Comparison of ENCODE assay signal across 8 mouse cellular contexts in the genomic region with DNA sequence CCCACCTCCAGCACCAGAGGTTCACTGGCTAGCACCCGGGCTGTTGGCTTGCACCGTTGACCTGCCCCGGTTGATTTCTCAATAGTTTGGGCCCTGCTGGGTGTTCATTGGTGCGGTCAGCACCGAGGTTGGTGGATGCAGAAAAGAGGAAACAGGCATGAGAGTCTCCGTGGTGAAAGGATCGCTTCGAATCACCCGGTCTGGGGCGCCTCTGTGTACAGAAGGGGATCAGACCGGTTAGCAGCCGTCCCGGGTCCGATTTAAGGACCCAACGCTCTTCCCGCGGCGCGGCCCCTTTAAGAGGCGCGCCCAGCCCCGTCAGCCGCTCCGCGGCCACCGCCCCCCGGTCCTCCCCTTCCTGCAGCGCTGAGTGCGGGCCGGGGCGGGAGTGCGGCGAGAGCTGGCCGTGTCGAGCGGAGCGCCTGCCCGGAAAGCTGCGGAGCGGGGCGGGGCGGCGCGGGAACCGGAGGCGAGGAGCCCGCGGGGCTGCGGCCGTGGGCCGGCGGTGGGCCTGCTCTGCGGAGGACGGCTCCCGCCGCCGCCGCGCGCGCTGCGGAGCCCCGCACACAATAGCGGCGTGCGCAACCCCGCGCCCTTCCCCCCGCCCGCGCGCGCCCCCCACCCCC. TPM values are rescaled to one million over a fixed set of nuclear protein-coding genes. Genes with fewer than 3 reads are reported as not detected.
DNase-seq lines count a peak whose midpoint lies in the region; ATAC-seq and TF ChIP-seq lines count a peak whose summit lies in the region.

A gene (plus strand): TSS at position 376 of the 626 bp plus-strand sequence.

- TF ChIP-seq EP300 in liver, postnatal 0 days (IDR thresholded peaks at IDR 0.05; ENCODE audit: low read depth): no peak

- peaks cover 48% of the 10 kb centered on the region for H3K4me1 ChIP-seq in embryonic facial prominence, embryonic 15.5 days
- peaks cover 27 to 38% of the 10 kb centered on the region in 2 experiments for H3K4me1 ChIP-seq in heart, embryonic 14.5 days (ENCODE audit: control insufficient read depth in 2 of 2, insufficient read depth in 2 of 2, low read length in 2 of 2)
- peaks cover 49% of the 10 kb centered on the region for H3K4me1 ChIP-seq in liver, postnatal 0 days (ENCODE audit: insufficient read depth)
- H3K4me1 ChIP-seq in neural tube, embryonic 13.5 days (replicated peaks): peaks cover 78% of the 10 kb centered on the region

- peak within 1 kb of the TSS; percentile 68 for H3K27ac ChIP-seq in embryonic facial prominence, embryonic 15.5 days (replicated peaks)
- peak within 1 kb of the TSS in 1 of 2 experiments; percentile 28; a peak in 1 of 4 replicates for H3K27ac ChIP-seq in heart, embryonic 14.5 days (replicated peaks in 1 of 2; ENCODE audit: control insufficient read depth in 1 of 2, insufficient read depth in 1 of 2, low read depth in 2 of 2, low read length in 2 of 2)
- H3K27ac ChIP-seq in liver, postnatal 0 days (ENCODE audit: low read depth): peak within 1 kb of the TSS; percentile 49
- H3K27ac ChIP-seq in neural tube, embryonic 13.5 days (replicated peaks): peak within 1 kb of the TSS; percentile 93

- H3K9me3 ChIP-seq in embryonic facial prominence, embryonic 15.5 days (replicated peaks): no peaks in the 10 kb centered on the region
- no peaks in the 10 kb centered on the region for H3K9me3 ChIP-seq in heart, embryonic 14.5 days (ENCODE audit: control insufficient read depth, low read length)
- H3K9me3 ChIP-seq in liver, postnatal 0 days (ENCODE audit: low read length): no peaks in the 10 kb centered on the region
- no peaks in the 10 kb centered on the region for H3K9me3 ChIP-seq in neural tube, embryonic 13.5 days

- peak within 1 kb of the TSS; percentile 64 for H3K9ac ChIP-seq in embryonic facial prominence, embryonic 15.5 days
- H3K9ac ChIP-seq in heart, embryonic 14.5 days (ENCODE audit: low read length): peak within 1 kb of the TSS; percentile 85
- H3K9ac ChIP-seq in liver, postnatal 0 days (replicated peaks): peak within 1 kb of the TSS; percentile 67
- H3K9ac ChIP-seq in neural tube, embryonic 13.5 days: peak within 1 kb of the TSS; percentile 94

- ATAC-seq in embryonic facial prominence, embryonic 15.5 days (ENCODE audit: insufficient number of reproducible peaks, low FRiP score, low TSS enrichment, low read depth): peak; percentile 86
- ATAC-seq in heart, embryonic 14.5 days (ENCODE audit: insufficient number of reproducible peaks, insufficient read depth, low FRiP score, low read depth): peak; percentile 84
- peak; percentile 83 for ATAC-seq in liver, postnatal 0 days
- peak; percentile 86 for ATAC-seq in neural tube, embryonic 13.5 days (ENCODE audit: low read depth)

- under 1% methylated on average over 49 of the region's 73 CpGs for WGBS in embryonic facial prominence, embryonic 15.5 days
- WGBS in heart, embryonic 14.5 days: 0% methylated on average over 39 of the region's 73 CpGs
- 0% methylated on average over 31 of the region's 73 CpGs for WGBS in liver, postnatal 0 days (ENCODE audit: insufficient replicate concordance)
- under 1% methylated on average over 61 of the region's 73 CpGs for WGBS in neural tube, embryonic 13.5 days

- DNase-seq in 416B (ENCODE audit: low read depth): peak; percentile 82
- DNase-seq in adrenal gland, postnatal 4 days (ENCODE audit: low spot score in 2 of 2): peak; percentile 53 to 56
- peak; percentile 89 for DNase-seq in kidney, postnatal 14 days
- DNase-seq in liver, postnatal 0 days: peak; percentile 77
- peak; percentile 51 for DNase-seq in telencephalon, adult 2 months (ENCODE audit: low read depth, low spot score)

- no peaks in the 10 kb centered on the region for H3K27me3 ChIP-seq in embryonic facial prominence, embryonic 15.5 days
- H3K27me3 ChIP-seq in heart, embryonic 14.5 days (ENCODE audit: control insufficient read depth, insufficient read depth, low read length): peaks cover 25% of the 10 kb centered on the region
- peaks cover 8% of the 10 kb centered on the region; the same call in 1 of the 2 replicates for H3K27me3 ChIP-seq in liver, postnatal 0 days (ENCODE audit: insufficient read depth, low read length)
- H3K27me3 ChIP-seq in neural tube, embryonic 13.5 days: no peaks in the 10 kb centered on the region

- H3K4me3 ChIP-seq in embryonic facial prominence, embryonic 15.5 days (replicated peaks): peak within 1 kb of the TSS; percentile 83
- peak within 1 kb of the TSS; percentile 89 to 90 for H3K4me3 ChIP-seq in heart, embryonic 14.5 days (ENCODE audit: control insufficient read depth in 1 of 2, insufficient read depth in 1 of 2, low read depth in 1 of 2, low read length in 2 of 2)
- peak within 1 kb of the TSS; percentile 73 for H3K4me3 ChIP-seq in liver, postnatal 0 days (ENCODE audit: low read depth, low read length)
- H3K4me3 ChIP-seq in neural tube, embryonic 13.5 days: peak within 1 kb of the TSS; percentile 88

- H3K36me3 ChIP-seq in embryonic facial prominence, embryonic 15.5 days: no peaks in the 10 kb centered on the region; the same call in 1 of the 2 replicates
- 0 out of 2 replicates have a peak, but pooled peaks cover 4% of the 10 kb centered on the region for H3K36me3 ChIP-seq in heart, embryonic 14.5 days (ENCODE audit: control insufficient read depth, insufficient read depth, low read length)
- 0 out of 2 replicates have a peak, but pooled peaks cover 2% of the 10 kb centered on the region for H3K36me3 ChIP-seq in liver, postnatal 0 days (replicated peaks; ENCODE audit: insufficient read depth, low read length)
- no peaks in the 10 kb centered on the region for H3K36me3 ChIP-seq in neural tube, embryonic 13.5 days

- peak within 1 kb of the TSS; percentile 84 for H3K4me2 ChIP-seq in embryonic facial prominence, embryonic 15.5 days (replicated peaks)
- H3K4me2 ChIP-seq in heart, embryonic 14.5 days (ENCODE audit: low read length): peak within 1 kb of the TSS; percentile 91
- peak within 1 kb of the TSS; percentile 86 for H3K4me2 ChIP-seq in liver, postnatal 0 days (ENCODE audit: low read depth, low read length)
- H3K4me2 ChIP-seq in neural tube, embryonic 13.5 days: peak within 1 kb of the TSS; percentile 84

- no peak for TF ChIP-seq CTCF in liver, postnatal 0 days (IDR thresholded peaks at IDR 0.05; ENCODE audit: low read depth)

RNA-seq across cellular contexts. Expression of the gene that starts here (rescaled TPM):
- 10 to 100 TPM; 28.2 to 31.7 TPM for total RNA-seq in adrenal gland, postnatal 4 days (2021)
- 7.5 and 9.2 TPM in 2 replicates for polyA plus RNA-seq in embryonic facial prominence, embryonic 15.5 days (2015; fragmentation: Nextera tagmentation; extraction: Ambion mirVana)
- polyA plus RNA-seq in heart, embryonic 14.5 days (2014; fragmentation: Nextera tagmentation; extraction: Ambion mirVana): 14.5 and 14.6 TPM in 2 replicates
- polyA plus RNA-seq in liver, postnatal 0 days (2015; fragmentation: Nextera tagmentation; extraction: Ambion mirVana): 3.4 and 3.6 TPM in 2 replicates
- 14.5 and 16.8 TPM in 2 replicates for polyA plus RNA-seq in neural tube, embryonic 13.5 days (2015; fragmentation: Nextera tagmentation; extraction: Ambion mirVana)
